Mouse (Mus musculus) MEL (cell line): ENCODE results near the gene Osm. TPM values are rescaled to one million over a fixed set of nuclear protein-coding genes. Genes with fewer than 3 reads are reported as not detected.

Experiments
- DNase-seq: peaks from one replicate; pipeline ENCODE4 v3.0.0; 2011; ENCODE audit warnings: low read depth, low spot score
- H3K27ac ChIP-seq: 2 replicates; pipeline ENCODE4 v1.5.1; 2012; ENCODE audit warnings: low read depth, mild to moderate bottlenecking, control low read depth, low read length, moderate library complexity; ENCODE audit not compliant: control insufficient read depth
- H3K27me3 ChIP-seq, 2 experiments: fragments of 150-350 bp in 1 of 2; sonication (generic) in 1 of 2; 2 replicates each; pipeline ENCODE4 v1.6.1; 2012; ENCODE audit warnings: low read length in 2 of 2, mild to moderate bottlenecking in 2 of 2, improper control_type of control experiment in 1 of 2, moderate library complexity in 1 of 2; ENCODE audit not compliant: insufficient read depth in 2 of 2, control insufficient read depth in 1 of 2
- H3K36me3 ChIP-seq, 2 experiments: 2 replicates each; pipeline ENCODE4 v1.6.1; 2012 to 2014; ENCODE audit warnings: low read length in 2 of 2, improper control_type of control experiment in 1 of 2, inconsistent platforms in 1 of 2, mild to moderate bottlenecking in 1 of 2; ENCODE audit not compliant: insufficient read depth in 2 of 2, control insufficient read depth in 1 of 2
- H3K4me1 ChIP-seq, 2 experiments: fragments of 150-350 bp in 1 of 2; sonication (generic) in 1 of 2; 2 replicates each; pipeline ENCODE4 v1.6.1; 2012; ENCODE audit warnings: low read length in 2 of 2, improper control_type of control experiment in 1 of 2, mild to moderate bottlenecking in 1 of 2; ENCODE audit not compliant: insufficient read depth in 2 of 2, control insufficient read depth in 1 of 2
- H3K4me3 ChIP-seq, 2 experiments: fragments of 150-350 bp in 1 of 2; sonication (generic) in 1 of 2; 2 replicates each; pipeline ENCODE4 v1.5.1; 2012; ENCODE audit warnings: low read depth in 2 of 2, low read length in 2 of 2, mild to moderate bottlenecking in 2 of 2, moderate library complexity in 2 of 2, control low read depth in 1 of 2, improper control_type of control experiment in 1 of 2; ENCODE audit not compliant: control insufficient read depth in 1 of 2, insufficient read depth in 1 of 2
- H3K79me2 ChIP-seq: 2 replicates; pipeline ENCODE4 v1.6.1; 2012; ENCODE audit warnings: mild to moderate bottlenecking, low read length, moderate library complexity; ENCODE audit not compliant: control insufficient read depth, poor library complexity, insufficient read depth
- H3K9ac ChIP-seq: 2 replicates; pipeline ENCODE4 v1.6.1; 2012; ENCODE audit warnings: low read depth, mild to moderate bottlenecking, control low read depth, low read length, moderate library complexity; ENCODE audit not compliant: control insufficient read depth, poor library complexity, severe bottlenecking
- H3K9me3 ChIP-seq: fragments of 150-350 bp; sonication (generic); replicated peaks from 2 replicates; pipeline ENCODE4 v1.6.1; 2012; ENCODE audit warnings: mild to moderate bottlenecking, low read length, improper control_type of control experiment, moderate library complexity; ENCODE audit not compliant: insufficient read depth
- BHLHE40 ChIP-seq: IDR thresholded peaks from 2 replicates; pipeline ENCODE4 v1.6.1; 2012; ENCODE audit warnings: low read depth, mild to moderate bottlenecking, inconsistent platforms, low read length, improper control_type of control experiment, borderline replicate concordance
- CHD1 ChIP-seq: IDR thresholded peaks from 2 replicates; pipeline ENCODE4 v1.6.1; 2012; ENCODE audit warnings: low read depth, mild to moderate bottlenecking, inconsistent platforms, low read length, improper control_type of control experiment
- CHD2 ChIP-seq: IDR thresholded peaks from 2 replicates; pipeline ENCODE4 v1.6.1; 2011; ENCODE audit warnings: low read length, improper control_type of control experiment
- CTCF ChIP-seq, 3 experiments: IDR thresholded peaks in 2 of 3; conservative IDR thresholded peaks in 1 of 3; 2 replicates each; pipeline ENCODE4 v1.5.1; 2011 to 2012; ENCODE audit warnings: low read length in 3 of 3, low read depth in 2 of 3, mild to moderate bottlenecking in 2 of 3, improper control_type of control experiment in 1 of 3, inconsistent platforms in 1 of 3, mixed read lengths in 1 of 3, moderate library complexity in 1 of 3; ENCODE audit not compliant: control insufficient read depth in 1 of 3, insufficient read depth in 1 of 3, poor library complexity in 1 of 3, severe bottlenecking in 1 of 3
- ELF1 ChIP-seq: IDR thresholded peaks from 2 replicates; pipeline ENCODE4 v1.6.1; 2014; ENCODE audit warnings: low read depth, mild to moderate bottlenecking, inconsistent platforms, low read length, improper control_type of control experiment, moderate library complexity
- EP300 ChIP-seq, 2 experiments: IDR thresholded peaks; 2 replicates each; pipeline ENCODE4 v1.6.1; 2011; ENCODE audit warnings: improper control_type of control experiment in 2 of 2, low read length in 2 of 2, low read depth in 1 of 2, mild to moderate bottlenecking in 1 of 2
- ETS1 ChIP-seq: IDR thresholded peaks from 2 replicates; pipeline ENCODE4 v1.6.1; 2012; ENCODE audit warnings: low read depth, mild to moderate bottlenecking, inconsistent platforms, low read length, improper control_type of control experiment, moderate library complexity
- GABPA ChIP-seq: IDR thresholded peaks from 2 replicates; pipeline ENCODE4 v1.6.1; 2012; ENCODE audit warnings: low read depth, mild to moderate bottlenecking, inconsistent platforms, low read length, improper control_type of control experiment, moderate library complexity
- GATA1 ChIP-seq: IDR thresholded peaks from 2 replicates; pipeline ENCODE4 v1.6.1; 2011; ENCODE audit warnings: low read depth, low read length, improper control_type of control experiment
- HCFC1 ChIP-seq: IDR thresholded peaks from 2 replicates; pipeline ENCODE4 v1.6.1; 2012; ENCODE audit warnings: low read depth, mild to moderate bottlenecking, inconsistent platforms, low read length, improper control_type of control experiment, moderate library complexity
- JUND ChIP-seq: IDR thresholded peaks from 2 replicates; pipeline ENCODE4 v1.6.1; 2011; ENCODE audit warnings: low read depth, mild to moderate bottlenecking, improper control_type of control experiment, low read length
- KAT2A ChIP-seq: conservative IDR thresholded peaks from 2 replicates; pipeline ENCODE4 v1.6.1; 2012; ENCODE audit warnings: low read depth, low read length, improper control_type of control experiment, inconsistent platforms
- MAFK ChIP-seq: IDR thresholded peaks from 2 replicates; pipeline ENCODE4 v1.6.1; 2011; ENCODE audit warnings: low read depth, mild to moderate bottlenecking, low read length, improper control_type of control experiment, borderline replicate concordance
- MAX ChIP-seq: IDR thresholded peaks from 2 replicates; pipeline ENCODE4 v1.6.1; 2011; ENCODE audit warnings: low read length, improper control_type of control experiment
- MEF2A ChIP-seq: IDR thresholded peaks from 2 replicates; pipeline ENCODE4 v1.6.1; 2014; ENCODE audit warnings: low read depth, mild to moderate bottlenecking, inconsistent platforms, low read length, improper control_type of control experiment; ENCODE audit not compliant: poor library complexity, insufficient replicate concordance, severe bottlenecking; ENCODE audit errors: extremely low read depth
- MXI1 ChIP-seq: IDR thresholded peaks from 2 replicates; pipeline ENCODE4 v1.6.1; 2011; ENCODE audit warnings: mild to moderate bottlenecking, low read depth, low read length, improper control_type of control experiment
- MYB ChIP-seq: IDR thresholded peaks from 2 replicates; pipeline ENCODE4 v1.6.1; 2011; ENCODE audit warnings: mild to moderate bottlenecking, low read depth, low read length, improper control_type of control experiment
- NRF1 ChIP-seq: IDR thresholded peaks from 2 replicates; pipeline ENCODE4 v1.6.1; 2014; ENCODE audit warnings: low read depth, mild to moderate bottlenecking, inconsistent platforms, low read length, improper control_type of control experiment, moderate library complexity; ENCODE audit not compliant: poor library complexity, insufficient read depth, severe bottlenecking
- POLR2AphosphoS2 ChIP-seq: IDR thresholded peaks from 2 replicates; pipeline ENCODE4 v1.6.1; 2011; ENCODE audit warnings: low read length, improper control_type of control experiment
- POLR2AphosphoS5 ChIP-seq: IDR thresholded peaks from 2 replicates; pipeline ENCODE4 v1.6.1; 2012; ENCODE audit warnings: low read depth, borderline replicate concordance, mild to moderate bottlenecking, inconsistent platforms, low read length, moderate library complexity, mixed read lengths
- RCOR1 ChIP-seq: IDR thresholded peaks from 2 replicates; pipeline ENCODE4 v1.6.1; 2012; ENCODE audit warnings: low read depth, mild to moderate bottlenecking, inconsistent platforms, low read length, improper control_type of control experiment
- SIN3A ChIP-seq: IDR thresholded peaks from 2 replicates; pipeline ENCODE4 v1.6.1; 2012; ENCODE audit warnings: low read length, improper control_type of control experiment, inconsistent platforms
- TBP ChIP-seq: IDR thresholded peaks from 2 replicates; pipeline ENCODE4 v1.8.0; 2011; ENCODE audit warnings: low read depth, low read length, improper control_type of control experiment
- TCF12 ChIP-seq: IDR thresholded peaks from 2 replicates; pipeline ENCODE4 v1.6.1; 2014; ENCODE audit warnings: low read depth, mild to moderate bottlenecking, inconsistent platforms, low read length, improper control_type of control experiment, moderate library complexity
- UBTF ChIP-seq: IDR thresholded peaks from 2 replicates; pipeline ENCODE4 v1.6.1; 2012; ENCODE audit warnings: low read depth, mild to moderate bottlenecking, inconsistent platforms, low read length, improper control_type of control experiment, moderate library complexity, borderline replicate concordance; ENCODE audit not compliant: insufficient read depth
- ZKSCAN1 ChIP-seq: IDR thresholded peaks from 2 replicates; pipeline ENCODE4 v1.6.1; 2012; ENCODE audit warnings: low read depth, mild to moderate bottlenecking, inconsistent platforms, low read length, improper control_type of control experiment, moderate library complexity
- ZMIZ1 ChIP-seq: IDR thresholded peaks from 2 replicates; pipeline ENCODE4 v1.6.1; 2012; ENCODE audit warnings: low read depth, mild to moderate bottlenecking, inconsistent platforms, low read length, improper control_type of control experiment, moderate library complexity
- ZNF384 ChIP-seq: IDR thresholded peaks from 2 replicates; pipeline ENCODE4 v1.6.1; 2012; ENCODE audit warnings: low read depth, mild to moderate bottlenecking, inconsistent platforms, low read length, improper control_type of control experiment
- polyA plus RNA-seq, 2 experiments: library from polyadenylated mRNA; stranded (reverse) in 1 of 2; unstranded in 1 of 2; fragments of >175 nt in 1 of 2; fragments of >200 nt in 1 of 2; gene quantifications; 2 replicates each; pipeline versions ENCODE4 v1.2.1 to v1.2.4; 2012; ENCODE audit warnings: low replicate concordance in 2 of 2, low read depth in 1 of 2; ENCODE audit not compliant: insufficient read length in 2 of 2, insufficient read depth in 1 of 2, missing spikeins in 1 of 2
- total RNA-seq: library from RNA; depleted of rRNA; stranded (reverse); fragments of 300-350 nt; gene quantifications from 2 replicates; pipeline ENCODE4 v1.2.3, GENCODE M21; 2012

Gene Osm
- total and polyA plus RNA-seq, 3 experiments, result 10.6 to 15.4 TPM; not detected in 1

DNA sequence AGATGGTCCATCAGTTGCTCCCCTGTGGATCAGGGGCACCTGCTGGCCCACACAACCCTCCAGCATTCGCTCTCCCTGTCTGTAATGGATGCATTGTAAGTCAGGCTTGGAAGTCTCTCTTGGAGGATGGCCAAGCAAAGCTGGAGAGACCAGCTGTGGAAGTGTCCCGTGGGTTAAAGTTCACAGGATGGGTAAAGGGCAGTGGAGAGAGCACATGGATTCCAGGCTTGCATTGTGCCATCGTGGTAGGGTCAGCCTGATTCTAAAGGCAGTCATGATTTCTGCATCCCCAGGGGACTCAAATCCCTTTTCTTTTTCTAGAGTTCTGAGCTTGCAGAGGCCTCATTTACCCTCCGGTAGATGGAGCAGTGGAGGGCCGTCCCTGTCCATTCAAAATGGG is 21.5 kb downstream of the Osm start:
- Histone ChIP-seq H3K27me3 (no peaks in the 10 kb centered on the region), H3K36me3 (peaks cover 0 to 8% of the 10 kb centered on the region in 2 experiments; a peak in 2 of 4 replicates), H3K79me2 (no peaks in the 10 kb centered on the region), H3K4me3 (no peak overlapping the region), H3K27ac (no peak overlapping the region), H3K9me3 (no peaks in the 10 kb centered on the region), H3K4me1 (peaks cover 6 to 27% of the 10 kb centered on the region in 2 experiments), H3K9ac (no peak overlapping the region)
- no peak for TF ChIP-seq KAT2A
- TF ChIP-seq CHD2, result no peak
- TF ChIP-seq MXI1, result no peak
- no peak for TF ChIP-seq RCOR1
- TF ChIP-seq ELF1, result no peak
- TF ChIP-seq TBP, result no peak
- TF ChIP-seq POLR2AphosphoS5, result no peak
- TF ChIP-seq MAX, result no peak
- no peak for TF ChIP-seq ETS1
- no peak for TF ChIP-seq JUND
- TF ChIP-seq HCFC1, result no peak
- no peak for TF ChIP-seq CTCF (IDR thresholded peaks at IDR 0.05 in 2 of 3, conservative IDR thresholded peaks at IDR 0.05 in 1 of 3; ENCODE audit: control insufficient read depth in 1 of 3, insufficient read depth in 1 of 3, low read depth in 2 of 3, low read length in 3 of 3, poor library complexity in 1 of 3, severe bottlenecking in 1 of 3)
- no peak for TF ChIP-seq EP300 (IDR thresholded peaks at IDR 0.05; ENCODE audit: low read depth in 1 of 2, low read length in 2 of 2)
- no peak for DNase-seq

DNA sequence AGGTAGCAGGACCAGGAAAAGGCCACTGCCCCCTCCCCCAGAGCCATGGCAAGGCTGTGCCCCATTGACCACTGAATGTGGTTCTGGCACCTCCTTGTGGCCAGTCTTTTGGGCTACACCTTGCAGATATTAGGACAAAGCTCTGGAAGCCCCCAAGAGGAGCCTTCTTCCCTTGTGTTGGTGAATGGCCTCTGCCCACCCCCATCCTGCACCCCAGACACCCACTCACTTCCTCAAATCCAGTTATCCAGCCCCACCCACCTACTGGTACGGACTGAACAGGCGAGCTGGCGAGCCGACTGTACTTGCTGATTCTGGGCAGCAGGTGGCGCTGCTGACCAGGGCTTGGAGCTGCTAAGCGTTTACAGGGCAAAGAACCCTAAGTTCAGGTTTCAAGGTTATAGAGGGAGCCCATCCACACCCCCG is 22.4 kb downstream of the Osm start:
- Histone ChIP-seq H3K36me3 (peaks cover 0 to 8% of the 10 kb centered on the region in 2 experiments; a peak in 2 of 4 replicates), H3K9ac (no peak overlapping the region), H3K4me3 (no peak overlapping the region), H3K27ac (no peak overlapping the region), H3K4me1 (peaks cover 6 to 27% of the 10 kb centered on the region in 2 experiments), H3K27me3 (no peaks in the 10 kb centered on the region), H3K79me2 (no peaks in the 10 kb centered on the region), H3K9me3 (no peaks in the 10 kb centered on the region)
- DNase-seq, result peak; percentile 96
- TF ChIP-seq TBP (no peak), SIN3A (peak; percentile 84), MXI1 (peak; percentile 57; the same call in 1 of the 2 replicates), ETS1 (no peak), GABPA (no peak), CHD2 (no peak), ELF1 (peak; percentile 57; the same call in 1 of the 2 replicates), POLR2AphosphoS2 (no peak), ZNF384 (0 out of 2 replicates have a peak, but pooled peaks have one; percentile 51), BHLHE40 (no peak; the same call in 1 of the 2 replicates), MEF2A (no peak), RCOR1 (peak; percentile 6; the same call in 1 of the 2 replicates), JUND (no peak), MAX (no peak), KAT2A (no peak), GATA1 (no peak), TCF12 (no peak), MAFK (no peak), MYB (no peak), POLR2AphosphoS5 (no peak), ZKSCAN1 (no peak), CHD1 (no peak), HCFC1 (peak; percentile 58; the same call in 1 of the 2 replicates), NRF1 (no peak), UBTF (no peak), ZMIZ1 (no peak)
